Mouse (Mus musculus): Measurements from ENCODE around the gene Nr5a1.

Nr5a1 gene

DNA sequence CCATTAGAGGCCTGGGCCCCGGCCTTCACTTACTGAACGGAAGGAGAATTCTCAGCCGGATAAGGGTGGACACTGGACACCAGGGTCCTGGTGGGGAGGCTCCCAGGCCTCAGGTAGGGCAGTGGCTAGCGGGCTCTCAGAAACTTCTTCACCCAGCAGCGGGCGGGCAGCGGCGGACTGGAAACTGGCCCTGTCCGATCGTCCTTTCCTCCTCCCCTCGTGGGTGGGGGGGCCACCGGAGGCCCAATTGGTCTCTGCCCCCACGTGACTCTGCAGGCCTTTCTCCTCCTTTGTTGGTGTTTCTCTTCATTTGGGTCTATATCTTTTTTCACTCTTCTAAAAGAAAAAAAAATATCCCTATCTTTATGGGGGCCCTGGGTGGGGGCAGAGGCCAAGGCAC, at the start of gene Nr5a1:
Gene Nr5a1 (minus strand): TSS at position 219 of the 400 bp plus-strand sequence.
- in situ Hi-C loops (cut with MboI, MseI): no loop called here

DNA sequence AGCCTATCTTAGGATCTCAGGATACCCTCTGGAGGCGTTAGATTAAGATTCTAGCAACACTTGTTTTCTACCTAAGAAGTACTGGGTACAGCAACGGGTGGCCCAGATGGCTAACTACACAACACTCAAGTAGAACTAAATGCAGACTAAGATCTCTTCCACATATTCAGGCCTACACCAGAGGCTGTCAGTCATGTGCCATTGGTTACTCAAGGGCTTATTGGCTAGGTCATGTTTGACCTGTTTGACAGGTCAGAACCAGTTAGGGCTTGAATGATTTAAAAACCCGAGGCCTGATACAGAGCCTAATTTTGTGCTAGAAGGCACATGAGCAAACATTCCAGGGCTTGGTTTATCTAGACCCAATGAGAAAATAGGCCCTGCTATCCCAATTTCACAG, 25.5 kb upstream of the Nr5a1 start:
- in situ Hi-C loops (cut with MboI, MseI): no loop called here

DNA sequence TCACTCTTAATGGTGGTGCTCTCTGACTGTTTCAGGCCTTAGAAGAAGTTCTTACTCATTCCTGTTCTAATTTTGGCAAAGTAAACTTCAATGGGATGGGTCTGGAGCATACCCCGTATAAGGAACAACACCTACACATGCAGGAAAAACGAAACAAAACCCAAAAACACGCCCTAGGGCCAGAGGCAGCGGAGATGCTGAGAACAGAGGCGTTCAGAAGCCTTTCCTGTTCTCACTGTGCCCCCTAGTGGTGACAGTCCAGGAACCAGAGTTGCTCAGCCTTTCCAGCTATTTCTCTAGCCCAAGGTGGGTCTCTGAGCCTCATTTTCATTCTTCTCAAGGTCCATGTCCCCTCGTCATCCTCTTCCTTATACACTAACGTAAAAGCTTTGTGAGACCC, 25.1 kb upstream of the Nr5a1 start:
- in situ Hi-C loops (cut with MboI, MseI): no loop called here

DNA sequence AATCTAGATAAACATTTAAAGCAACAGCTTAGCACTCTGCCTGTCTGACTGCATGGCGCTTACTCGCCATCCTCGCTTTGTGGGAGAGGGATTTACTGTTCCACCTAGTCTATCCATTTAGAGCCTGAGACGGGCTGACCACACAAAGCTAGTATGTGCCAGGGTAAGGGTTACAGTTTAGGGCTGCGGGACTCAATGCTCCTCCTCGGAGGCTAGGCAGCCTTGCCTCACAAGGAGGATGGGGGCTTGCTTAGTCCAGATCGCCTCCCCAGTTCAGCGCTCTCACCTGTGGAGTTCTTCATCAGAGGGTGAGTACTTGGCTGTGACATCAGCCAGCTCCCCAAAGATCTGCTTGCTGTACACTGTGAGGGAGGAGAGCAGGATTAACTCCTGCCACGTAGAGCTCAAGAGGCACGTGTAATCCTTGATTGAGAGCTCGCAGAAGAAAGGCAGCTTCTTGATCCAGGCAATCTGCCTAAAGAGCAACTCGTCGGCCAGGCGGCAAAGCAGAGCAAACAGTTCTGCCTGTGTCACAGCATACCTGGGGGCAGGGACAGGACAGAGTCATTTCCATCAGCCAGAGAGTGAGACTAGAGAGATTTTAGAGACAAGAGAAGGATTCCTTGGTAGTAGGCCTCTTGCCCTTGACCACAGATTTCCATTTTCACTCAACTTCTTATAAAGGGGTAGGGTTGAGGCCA, 24.4 kb upstream of the Nr5a1 start:
- in situ Hi-C loops (cut with MboI, MseI): no loop called here

DNA sequence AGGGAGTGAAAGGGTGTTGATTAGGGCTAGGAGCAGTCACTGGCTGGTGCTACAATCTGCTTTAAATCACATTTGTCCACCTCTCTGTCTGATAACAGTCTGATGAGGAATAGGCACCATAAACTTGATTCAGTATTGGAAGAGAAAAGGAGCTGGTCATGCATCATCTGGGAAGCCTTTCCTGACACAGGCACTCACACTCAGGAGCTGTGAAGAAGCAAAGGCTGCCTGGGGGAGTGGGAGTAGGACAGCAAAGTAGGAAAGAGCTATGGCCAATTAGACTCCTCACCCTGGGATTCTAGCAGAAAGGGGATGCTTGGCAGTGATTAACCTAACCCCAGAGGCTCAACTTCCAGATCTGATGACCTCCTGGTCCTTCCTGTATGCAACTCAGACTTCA, 21.4 kb upstream of the Nr5a1 start:
- in situ Hi-C loops (cut with MboI, MseI): no loop called here

DNA sequence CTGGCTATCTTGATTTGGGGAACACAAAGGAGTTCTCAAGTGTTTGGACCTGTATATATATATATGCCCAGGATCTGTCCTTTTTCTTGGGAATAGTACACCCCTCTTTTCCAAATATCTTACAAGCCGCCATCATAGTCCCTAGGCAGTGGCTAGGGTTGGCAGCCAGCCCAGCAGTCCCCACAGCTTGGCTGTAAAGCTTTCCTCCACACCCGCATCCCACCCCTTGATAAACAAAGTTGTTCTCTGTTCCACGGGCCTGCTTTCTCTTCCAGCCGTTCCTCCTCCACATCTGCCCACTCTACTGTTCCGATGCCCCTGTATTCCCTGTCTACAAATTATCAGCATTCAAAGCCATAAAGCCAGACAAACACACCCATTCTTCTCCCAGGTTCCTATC, 20.4 kb upstream of the Nr5a1 start:
- in situ Hi-C loops (cut with MboI, MseI): no loop called here

DNA sequence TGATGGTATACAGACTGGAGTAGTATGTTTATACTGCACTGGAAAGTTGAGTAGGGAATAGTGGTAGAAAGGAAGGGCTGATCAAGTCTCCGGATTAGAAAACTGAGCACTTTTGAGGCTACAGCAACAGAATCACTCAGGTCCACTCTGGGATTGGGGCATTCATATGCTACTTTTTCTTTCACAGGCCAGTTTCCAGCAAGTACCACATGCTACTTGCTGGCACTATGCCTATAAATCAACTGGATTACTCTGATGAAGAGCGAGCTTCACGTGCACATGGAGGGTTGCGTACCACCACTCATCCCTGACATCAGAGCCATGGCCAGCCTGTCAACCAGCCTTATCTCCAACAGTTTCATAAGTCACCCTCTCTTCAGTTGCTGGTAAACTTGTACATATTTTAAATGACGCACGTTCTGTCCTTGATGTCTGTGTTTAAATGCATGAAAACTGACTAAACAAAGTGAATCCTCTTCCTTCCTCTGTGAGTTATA, 16.0 kb upstream of the Nr5a1 start:
- in situ Hi-C loops (cut with MboI, MseI): no loop called here

DNA sequence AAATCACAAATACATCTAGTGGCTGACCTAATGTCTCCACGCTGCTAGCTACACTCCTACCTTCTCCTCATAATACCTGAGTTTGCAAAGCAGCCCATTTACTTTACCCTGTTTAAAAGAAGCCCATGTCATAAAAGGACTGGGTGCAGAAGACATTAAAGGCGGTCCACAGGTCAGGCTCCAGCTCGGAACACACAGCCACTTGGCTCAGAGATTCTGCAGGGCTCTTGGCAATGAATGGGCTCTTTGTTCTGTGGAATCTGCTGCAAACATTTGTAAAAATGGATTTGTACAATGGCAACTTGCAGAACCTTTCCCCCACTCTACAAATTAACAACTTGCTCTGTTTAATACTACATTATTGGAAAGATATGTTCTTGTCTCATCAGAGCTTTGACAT, 11.1 kb upstream of the Nr5a1 start:
- in situ Hi-C loops (cut with MboI, MseI): no loop called here

DNA sequence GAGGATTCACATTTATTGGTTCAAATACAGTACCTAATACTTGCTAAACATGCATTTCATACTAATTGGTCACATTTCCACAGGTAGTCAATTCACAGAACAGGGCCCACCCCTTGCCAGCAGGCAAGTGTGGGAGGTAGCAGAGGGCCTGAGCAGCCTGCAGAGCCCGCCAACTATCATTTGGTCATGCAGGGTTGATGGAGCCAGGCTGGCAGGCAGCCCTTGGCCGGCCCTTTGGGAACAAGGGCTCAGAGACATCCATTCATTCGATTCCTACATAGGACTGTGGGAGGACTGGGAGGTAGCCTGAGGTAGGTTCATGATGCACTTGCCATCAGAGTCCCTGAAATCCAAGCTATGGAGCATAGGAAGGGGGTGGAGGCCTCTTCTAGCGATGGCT, 9.0 kb upstream of the Nr5a1 start:
- in situ Hi-C loops (cut with MboI, MseI): no loop called here

DNA sequence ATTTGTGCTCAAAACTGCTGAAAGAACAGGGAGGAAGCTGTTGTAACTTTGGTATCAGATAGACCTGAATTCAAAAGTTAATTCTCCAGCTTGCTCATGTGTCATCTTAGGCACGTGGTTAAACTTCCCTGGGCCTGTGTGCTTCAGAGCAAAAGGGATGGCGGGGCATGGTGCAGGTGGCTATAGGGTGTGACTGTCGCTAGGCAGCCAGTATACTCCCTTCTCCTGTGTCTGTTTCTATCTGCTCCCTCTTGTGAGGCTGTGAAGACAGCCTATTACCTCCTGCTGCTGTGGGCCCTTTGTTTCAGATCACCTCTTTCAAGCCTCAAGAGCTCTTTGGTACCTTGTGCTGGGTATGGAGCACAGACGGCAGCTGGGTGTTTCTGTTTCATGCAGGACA, 7.7 kb upstream of the Nr5a1 start:
- in situ Hi-C loops (cut with MboI, MseI): no loop called here

DNA sequence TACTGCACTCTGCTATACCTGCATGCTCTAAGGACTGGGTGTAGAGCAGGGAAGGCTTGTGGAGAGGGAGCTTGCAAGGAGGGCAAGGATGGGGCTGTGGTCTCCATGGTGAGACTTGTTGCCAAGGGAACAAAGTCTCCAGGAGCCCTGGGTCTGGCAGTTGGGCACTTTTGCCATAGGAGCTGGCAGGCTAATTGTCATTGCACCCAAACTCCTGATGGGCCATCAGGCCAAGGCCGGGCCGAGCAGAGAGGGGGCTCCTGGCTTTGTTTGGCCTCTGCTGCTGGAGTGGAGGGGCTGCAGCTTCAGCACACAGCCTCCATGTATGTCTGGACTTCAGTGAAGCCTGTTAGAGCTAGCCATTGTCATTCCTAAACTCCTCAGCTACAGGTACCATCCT, 6.3 kb upstream of the Nr5a1 start:
- in situ Hi-C loops (cut with MboI, MseI): no loop called here

DNA sequence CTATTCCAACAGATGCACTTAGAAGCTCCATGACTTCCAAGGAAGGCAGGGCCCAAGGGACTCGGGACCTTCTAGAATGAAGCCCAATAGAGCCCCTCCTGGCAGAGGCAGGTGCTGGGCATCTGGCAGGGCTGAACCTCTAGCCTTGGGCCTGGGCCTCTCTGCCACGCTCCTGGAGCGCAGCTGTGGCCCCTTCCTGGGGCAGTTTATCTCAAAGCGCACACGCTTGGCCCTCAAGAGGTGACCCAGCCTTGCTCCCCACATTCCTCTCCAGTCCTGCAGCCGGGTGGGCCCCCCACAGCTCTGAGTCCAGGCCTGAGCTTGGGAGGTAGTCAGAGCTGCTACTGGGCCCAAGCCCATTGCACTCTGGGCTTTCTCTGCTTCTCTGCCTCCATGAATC, 5.0 kb upstream of the Nr5a1 start:
- in situ Hi-C loops (cut with MboI, MseI): no loop called here

DNA sequence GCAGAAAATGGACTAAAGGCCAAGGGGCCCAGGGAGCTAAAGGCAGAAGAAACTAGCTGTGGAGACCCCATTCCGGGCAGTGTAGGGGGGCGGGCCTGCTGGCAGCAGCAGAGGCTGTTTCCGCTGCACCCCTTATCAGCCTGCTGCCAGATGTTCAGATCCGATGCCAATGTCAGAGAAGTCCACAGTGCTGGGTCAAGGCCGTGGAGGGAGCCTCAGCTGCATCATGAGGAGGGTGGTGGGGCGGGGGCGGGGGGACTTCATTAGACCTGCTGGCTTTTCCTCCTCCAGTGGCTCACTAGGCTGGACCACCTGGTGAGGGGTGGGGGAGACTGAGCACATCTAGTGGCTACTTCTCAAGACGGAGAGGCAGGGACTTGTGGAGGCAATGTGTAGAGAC, 4.3 kb upstream of the Nr5a1 start:
- in situ Hi-C loops (cut with MboI, MseI): no loop called here

DNA sequence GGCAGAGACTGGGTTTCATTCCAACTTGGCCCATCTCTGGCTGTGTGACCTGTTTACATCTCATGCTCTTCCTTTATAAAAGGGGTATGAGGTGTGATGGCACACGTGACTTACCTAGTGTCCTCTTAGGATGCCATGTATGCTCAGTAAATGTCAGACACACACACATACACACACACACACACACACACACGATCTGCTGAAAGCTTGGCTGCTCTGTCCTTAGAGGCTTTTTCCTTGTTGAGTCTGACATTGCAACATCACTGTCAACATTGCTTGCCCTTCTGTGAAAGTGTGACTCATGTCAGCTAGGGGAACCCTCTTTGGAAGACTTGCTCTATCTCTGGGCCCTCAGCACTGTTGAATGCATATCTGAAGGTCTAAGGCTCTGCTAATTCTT, 3.1 kb upstream of the Nr5a1 start:
- in situ Hi-C loops (cut with MboI, MseI): no loop called here

DNA sequence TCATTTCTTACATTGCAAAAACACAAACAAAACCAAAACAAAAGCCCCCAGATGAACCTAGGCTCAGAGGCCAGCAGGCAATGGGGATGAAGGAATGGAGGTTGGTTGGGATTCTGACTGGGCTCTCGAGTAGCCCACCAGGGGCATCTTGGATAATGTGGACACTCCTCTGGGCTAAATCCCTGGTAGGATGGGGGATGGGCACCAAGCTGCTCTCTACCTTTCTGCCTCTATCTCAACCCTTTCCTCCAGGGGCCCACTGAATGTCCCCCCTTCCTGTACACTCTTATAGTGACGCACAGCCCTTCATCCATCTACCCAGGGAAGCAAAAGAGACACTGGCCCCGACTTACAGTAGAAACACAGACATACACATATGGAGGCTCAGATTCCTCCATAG, 746 bp downstream of the Nr5a1 start:
- in situ Hi-C loops (cut with MboI, MseI): no loop called here

DNA sequence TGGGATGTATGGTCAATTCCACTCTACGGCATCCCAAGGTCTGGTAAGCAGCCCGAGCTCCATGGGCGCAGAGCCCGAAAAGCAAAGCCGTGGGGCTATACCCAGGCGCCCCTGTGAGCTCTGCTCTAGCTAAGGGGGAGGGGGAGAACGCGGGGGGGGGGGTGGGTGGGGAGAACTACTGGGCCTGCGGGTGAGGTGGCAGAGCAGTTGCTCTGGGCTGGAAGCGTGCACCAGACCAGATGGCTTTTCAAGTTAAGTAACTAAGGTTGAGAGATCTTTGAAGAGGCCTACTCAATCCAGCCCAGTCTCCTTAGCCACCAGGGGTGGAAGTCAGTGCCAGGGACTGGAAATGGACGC, 1.6 kb downstream of the Nr5a1 start:
- in situ Hi-C loops (cut with MboI, MseI): no loop called here

DNA sequence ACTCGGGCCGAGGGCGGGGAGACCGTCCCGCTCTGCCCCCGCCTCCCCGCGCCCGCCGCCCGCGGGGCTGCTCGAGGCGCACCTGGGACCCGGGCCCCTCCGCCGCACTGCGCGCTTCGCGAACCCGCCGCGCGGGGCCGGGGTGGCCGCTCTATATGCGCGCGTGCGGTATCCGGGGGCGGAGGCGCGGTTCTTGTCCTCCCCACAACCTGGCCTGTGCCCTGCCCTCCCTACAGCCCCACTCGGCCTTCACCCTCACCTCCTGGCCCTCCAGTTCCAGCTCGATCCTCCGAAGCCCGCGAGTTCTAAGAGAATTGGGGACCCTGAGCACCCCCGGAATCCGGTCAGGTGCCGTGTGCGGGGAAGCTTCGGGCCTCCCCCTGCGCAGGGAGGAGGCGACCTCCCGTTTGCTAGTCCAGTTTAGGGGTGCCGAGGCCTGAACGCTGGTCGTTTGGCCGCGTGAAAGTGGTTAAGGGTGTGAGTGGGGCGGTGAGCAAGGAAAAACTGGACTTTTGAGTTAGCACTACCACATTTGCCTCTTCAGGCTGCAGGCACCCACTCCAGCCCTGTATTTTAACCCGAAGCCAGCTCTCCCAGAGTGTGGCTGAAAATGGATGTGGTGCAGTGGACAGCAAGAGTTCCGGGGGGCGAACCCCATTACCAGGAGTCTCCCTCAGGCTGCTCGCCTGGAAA, 2.1 kb downstream of the Nr5a1 start:
- in situ Hi-C loops (cut with MboI, MseI): no loop called here

DNA sequence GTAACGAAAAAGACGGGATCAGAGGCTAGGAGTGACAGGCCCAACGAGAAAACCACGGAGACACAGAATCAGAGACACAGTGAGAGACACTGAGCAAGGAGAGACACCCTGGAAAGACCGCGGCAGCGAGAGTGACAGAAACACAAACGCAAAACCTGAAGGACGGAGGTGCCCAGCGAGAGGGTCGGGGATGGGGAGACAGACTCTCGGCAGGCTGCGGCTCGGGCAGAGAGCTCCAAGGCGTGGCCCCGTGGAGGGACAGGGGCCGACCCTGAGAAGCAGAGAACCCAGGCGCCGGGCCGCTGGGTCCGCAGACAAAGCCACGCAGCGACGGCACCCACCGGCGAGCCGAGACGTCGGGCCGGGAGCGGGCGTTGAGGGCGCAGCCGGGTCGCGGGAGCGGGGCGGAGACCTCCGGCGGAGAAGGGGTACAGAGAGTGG, 2.9 kb downstream of the Nr5a1 start:
- in situ Hi-C loops (cut with MboI, MseI): no loop called here

DNA sequence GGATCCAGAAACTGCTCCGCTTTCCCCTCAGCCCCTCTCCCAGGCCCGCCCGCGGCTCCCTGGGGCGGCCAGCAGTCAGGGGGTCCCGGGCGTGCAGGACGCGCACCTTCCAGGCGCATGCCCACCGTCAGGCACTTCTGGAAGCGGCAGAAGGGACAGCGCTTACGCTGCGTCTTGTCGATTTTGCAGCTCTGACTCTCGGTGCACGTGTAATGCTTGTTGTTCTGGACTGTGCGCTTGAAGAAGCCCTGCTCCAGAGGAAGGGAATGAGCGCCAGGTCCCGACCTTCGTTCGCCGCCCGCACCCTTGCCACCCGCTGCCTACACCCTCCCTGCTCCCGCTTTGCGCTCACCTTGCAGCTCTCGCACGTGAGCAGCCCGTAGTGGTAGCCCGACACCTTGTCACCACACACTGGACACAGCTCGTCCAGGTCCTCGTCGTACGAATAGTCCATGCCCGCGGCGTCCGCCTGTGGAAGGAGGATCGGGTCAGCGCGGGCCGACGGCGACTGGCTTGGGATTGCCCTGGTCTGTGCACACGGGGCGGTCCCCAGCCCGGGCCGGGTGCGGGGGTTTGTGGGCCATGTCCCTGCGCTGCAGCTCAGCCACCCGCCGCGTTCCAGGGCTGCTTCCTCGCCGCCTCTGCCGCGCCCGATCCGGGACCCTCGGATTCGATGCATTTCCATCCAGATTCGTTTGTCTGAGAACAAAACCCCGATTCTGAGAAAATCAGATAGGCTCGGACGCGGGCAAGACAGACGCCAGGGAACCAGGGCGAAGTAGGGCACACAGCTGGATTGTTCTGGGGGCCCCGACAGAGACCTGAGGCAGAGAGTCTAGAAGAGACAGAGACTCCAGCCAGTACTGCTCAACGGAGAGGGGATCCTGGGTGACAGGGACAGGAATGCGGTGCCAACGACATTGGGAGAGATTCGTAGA, 3.8 kb downstream of the Nr5a1 start:
- in situ Hi-C loops (cut with MboI, MseI): no loop called here

DNA sequence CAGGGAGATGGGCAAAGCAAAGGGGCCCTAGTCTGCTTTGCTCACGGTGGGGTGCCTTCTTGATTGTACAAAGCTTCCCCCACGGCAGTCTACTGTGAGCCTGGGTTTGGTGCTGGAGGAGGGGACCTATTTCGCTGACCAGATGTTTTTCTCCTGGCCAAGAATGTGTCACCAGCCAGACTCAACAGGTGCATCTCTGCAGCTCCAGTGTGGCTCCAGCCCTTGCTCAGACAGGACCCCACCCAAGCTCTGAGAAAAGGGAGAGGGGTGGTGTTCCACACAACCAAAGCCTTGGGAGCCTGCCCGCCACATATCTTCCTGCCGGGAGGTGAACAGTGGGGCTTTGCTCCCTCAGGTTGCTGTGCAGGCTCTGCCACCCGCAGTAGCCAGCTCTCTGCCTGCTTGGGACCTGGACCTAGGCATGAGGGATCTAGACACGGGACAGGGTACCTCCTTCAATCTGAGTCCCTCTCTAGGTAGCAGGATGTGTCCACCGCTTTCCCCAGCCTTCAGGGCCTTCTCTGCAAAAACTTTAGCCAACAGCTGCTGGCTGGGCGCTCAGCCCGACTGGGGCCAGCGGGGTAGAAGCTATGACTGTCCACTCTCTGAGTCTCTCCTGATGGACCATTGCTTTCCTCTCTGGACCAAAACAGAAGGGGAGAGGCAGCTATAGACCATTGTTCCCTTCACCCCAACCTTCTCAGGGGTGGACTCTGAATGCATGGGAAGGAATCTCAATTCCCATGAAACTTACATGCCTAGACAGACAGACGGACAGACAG, 5.2 kb downstream of the Nr5a1 start:
- in situ Hi-C loops (cut with MboI, MseI): no loop called here

DNA sequence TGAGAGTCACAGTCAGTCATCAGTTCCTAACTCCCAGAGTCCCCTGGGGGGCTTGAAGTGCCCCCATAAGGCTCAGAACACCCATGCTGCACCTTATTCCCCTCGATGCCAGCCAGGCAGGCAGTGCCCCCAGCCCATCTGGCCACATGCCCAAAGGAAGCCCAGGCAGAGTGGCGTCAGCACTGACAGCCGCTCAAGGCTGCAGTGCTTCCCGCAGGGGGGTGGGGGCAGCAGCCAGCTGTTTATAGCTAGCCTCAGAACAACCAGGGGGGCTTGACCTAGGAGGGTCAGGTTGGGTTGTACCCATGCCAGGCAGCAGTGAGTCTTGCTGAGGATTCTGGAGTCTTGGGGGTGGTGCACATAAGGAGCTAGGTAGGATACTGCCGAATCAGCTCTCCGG, 7.7 kb downstream of the Nr5a1 start:
- in situ Hi-C loops (cut with MboI, MseI): no loop called here

DNA sequence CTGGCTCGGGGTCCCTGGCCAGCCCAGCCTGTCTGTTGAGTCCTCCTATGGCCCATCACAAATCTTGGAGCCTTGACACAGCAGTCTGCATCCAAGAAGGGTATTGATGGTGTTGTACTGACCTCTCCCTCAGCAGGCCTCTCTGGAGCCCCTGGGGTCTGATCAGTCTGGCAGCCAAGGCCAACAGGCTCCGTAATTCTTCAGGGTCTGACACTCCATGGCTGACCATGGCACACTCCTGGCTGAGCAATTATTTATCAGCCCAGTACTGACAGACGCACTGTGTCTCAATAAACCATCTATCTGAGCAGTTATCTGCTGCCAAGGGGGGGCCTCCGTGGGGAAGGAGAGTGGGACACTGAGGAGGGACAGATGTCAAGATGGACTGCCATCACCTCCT, 9.3 kb downstream of the Nr5a1 start:
- in situ Hi-C loops (cut with MboI, MseI): no loop called here
